Mouse (Mus musculus) MEL (cell line): ENCODE measurements around the gene Pitx1. TPM values are rescaled to one million over a fixed set of nuclear protein-coding genes. Genes with fewer than 3 reads are reported as not detected.

Experiments used
- DNase-seq: peaks from one replicate; pipeline ENCODE4 v3.0.0; 2011; ENCODE audit warnings: low read depth, low spot score
- H3K27ac ChIP-seq: 2 replicates; pipeline ENCODE4 v1.5.1; 2012; ENCODE audit warnings: low read depth, mild to moderate bottlenecking, control low read depth, low read length, moderate library complexity; ENCODE audit not compliant: control insufficient read depth
- H3K27me3 ChIP-seq, 2 experiments: fragments of 150-350 bp in 1 of 2; sonication (generic) in 1 of 2; 2 replicates each; pipeline ENCODE4 v1.6.1; 2012; ENCODE audit warnings: low read length in 2 of 2, mild to moderate bottlenecking in 2 of 2, improper control_type of control experiment in 1 of 2, moderate library complexity in 1 of 2; ENCODE audit not compliant: insufficient read depth in 2 of 2, control insufficient read depth in 1 of 2
- H3K36me3 ChIP-seq, 2 experiments: 2 replicates each; pipeline ENCODE4 v1.6.1; 2012 to 2014; ENCODE audit warnings: low read length in 2 of 2, improper control_type of control experiment in 1 of 2, inconsistent platforms in 1 of 2, mild to moderate bottlenecking in 1 of 2; ENCODE audit not compliant: insufficient read depth in 2 of 2, control insufficient read depth in 1 of 2
- H3K4me1 ChIP-seq, 2 experiments: fragments of 150-350 bp in 1 of 2; sonication (generic) in 1 of 2; 2 replicates each; pipeline ENCODE4 v1.6.1; 2012; ENCODE audit warnings: low read length in 2 of 2, improper control_type of control experiment in 1 of 2, mild to moderate bottlenecking in 1 of 2; ENCODE audit not compliant: insufficient read depth in 2 of 2, control insufficient read depth in 1 of 2
- H3K4me3 ChIP-seq, 2 experiments: fragments of 150-350 bp in 1 of 2; sonication (generic) in 1 of 2; 2 replicates each; pipeline ENCODE4 v1.5.1; 2012; ENCODE audit warnings: low read depth in 2 of 2, low read length in 2 of 2, mild to moderate bottlenecking in 2 of 2, moderate library complexity in 2 of 2, control low read depth in 1 of 2, improper control_type of control experiment in 1 of 2; ENCODE audit not compliant: control insufficient read depth in 1 of 2, insufficient read depth in 1 of 2
- H3K79me2 ChIP-seq: 2 replicates; pipeline ENCODE4 v1.6.1; 2012; ENCODE audit warnings: mild to moderate bottlenecking, low read length, moderate library complexity; ENCODE audit not compliant: control insufficient read depth, poor library complexity, insufficient read depth
- H3K9ac ChIP-seq: 2 replicates; pipeline ENCODE4 v1.6.1; 2012; ENCODE audit warnings: low read depth, mild to moderate bottlenecking, control low read depth, low read length, moderate library complexity; ENCODE audit not compliant: control insufficient read depth, poor library complexity, severe bottlenecking
- H3K9me3 ChIP-seq: fragments of 150-350 bp; sonication (generic); replicated peaks from 2 replicates; pipeline ENCODE4 v1.6.1; 2012; ENCODE audit warnings: mild to moderate bottlenecking, low read length, improper control_type of control experiment, moderate library complexity; ENCODE audit not compliant: insufficient read depth
- CHD2 ChIP-seq: IDR thresholded peaks from 2 replicates; pipeline ENCODE4 v1.6.1; 2011; ENCODE audit warnings: low read length, improper control_type of control experiment
- CTCF ChIP-seq, 3 experiments: IDR thresholded peaks in 2 of 3; conservative IDR thresholded peaks in 1 of 3; 2 replicates each; pipeline ENCODE4 v1.5.1; 2011 to 2012; ENCODE audit warnings: low read length in 3 of 3, low read depth in 2 of 3, mild to moderate bottlenecking in 2 of 3, improper control_type of control experiment in 1 of 3, inconsistent platforms in 1 of 3, mixed read lengths in 1 of 3, moderate library complexity in 1 of 3; ENCODE audit not compliant: control insufficient read depth in 1 of 3, insufficient read depth in 1 of 3, poor library complexity in 1 of 3, severe bottlenecking in 1 of 3
- E2F4 ChIP-seq: IDR thresholded peaks from 2 replicates; pipeline ENCODE4 v1.6.1; 2011; ENCODE audit warnings: low read depth, low read length, improper control_type of control experiment, borderline replicate concordance
- EP300 ChIP-seq, 2 experiments: IDR thresholded peaks; 2 replicates each; pipeline ENCODE4 v1.6.1; 2011; ENCODE audit warnings: improper control_type of control experiment in 2 of 2, low read length in 2 of 2, low read depth in 1 of 2, mild to moderate bottlenecking in 1 of 2
- GABPA ChIP-seq: IDR thresholded peaks from 2 replicates; pipeline ENCODE4 v1.6.1; 2012; ENCODE audit warnings: low read depth, mild to moderate bottlenecking, inconsistent platforms, low read length, improper control_type of control experiment, moderate library complexity
- GATA1 ChIP-seq: IDR thresholded peaks from 2 replicates; pipeline ENCODE4 v1.6.1; 2011; ENCODE audit warnings: low read depth, low read length, improper control_type of control experiment
- HCFC1 ChIP-seq: IDR thresholded peaks from 2 replicates; pipeline ENCODE4 v1.6.1; 2012; ENCODE audit warnings: low read depth, mild to moderate bottlenecking, inconsistent platforms, low read length, improper control_type of control experiment, moderate library complexity
- JUND ChIP-seq: IDR thresholded peaks from 2 replicates; pipeline ENCODE4 v1.6.1; 2011; ENCODE audit warnings: low read depth, mild to moderate bottlenecking, improper control_type of control experiment, low read length
- MAFK ChIP-seq: IDR thresholded peaks from 2 replicates; pipeline ENCODE4 v1.6.1; 2011; ENCODE audit warnings: low read depth, mild to moderate bottlenecking, low read length, improper control_type of control experiment, borderline replicate concordance
- MAX ChIP-seq: IDR thresholded peaks from 2 replicates; pipeline ENCODE4 v1.6.1; 2011; ENCODE audit warnings: low read length, improper control_type of control experiment
- MAZ ChIP-seq: IDR thresholded peaks from 2 replicates; pipeline ENCODE4 v1.6.1; 2012; ENCODE audit warnings: low read depth, mild to moderate bottlenecking, inconsistent platforms, low read length, improper control_type of control experiment
- MYC ChIP-seq: IDR thresholded peaks from 2 replicates; pipeline ENCODE4 v1.6.1; 2011; ENCODE audit warnings: low read depth, mild to moderate bottlenecking, low read length, improper control_type of control experiment, moderate library complexity
- NRF1 ChIP-seq: IDR thresholded peaks from 2 replicates; pipeline ENCODE4 v1.6.1; 2014; ENCODE audit warnings: low read depth, mild to moderate bottlenecking, inconsistent platforms, low read length, improper control_type of control experiment, moderate library complexity; ENCODE audit not compliant: poor library complexity, insufficient read depth, severe bottlenecking
- POLR2A ChIP-seq, 2 experiments: IDR thresholded peaks; 2 replicates each; pipeline ENCODE4 v1.6.1; 2011 to 2012; ENCODE audit warnings: low read length in 2 of 2, mild to moderate bottlenecking in 2 of 2, control low read depth in 1 of 2, improper control_type of control experiment in 1 of 2, low read depth in 1 of 2, moderate library complexity in 1 of 2; ENCODE audit not compliant: control insufficient read depth in 1 of 2, insufficient read depth in 1 of 2, poor library complexity in 1 of 2
- RAD21 ChIP-seq: IDR thresholded peaks from 2 replicates; pipeline ENCODE4 v1.6.1; 2011; ENCODE audit warnings: mild to moderate bottlenecking, low read depth, low read length, improper control_type of control experiment
- SIN3A ChIP-seq: IDR thresholded peaks from 2 replicates; pipeline ENCODE4 v1.6.1; 2012; ENCODE audit warnings: low read length, improper control_type of control experiment, inconsistent platforms
- TAL1 ChIP-seq: IDR thresholded peaks from 2 replicates; pipeline ENCODE4 v1.6.1; 2012; ENCODE audit warnings: mild to moderate bottlenecking, inconsistent platforms, low read length, moderate library complexity, mixed read lengths
- TBP ChIP-seq: IDR thresholded peaks from 2 replicates; pipeline ENCODE4 v1.8.0; 2011; ENCODE audit warnings: low read depth, low read length, improper control_type of control experiment
- ZKSCAN1 ChIP-seq: IDR thresholded peaks from 2 replicates; pipeline ENCODE4 v1.6.1; 2012; ENCODE audit warnings: low read depth, mild to moderate bottlenecking, inconsistent platforms, low read length, improper control_type of control experiment, moderate library complexity
- polyA plus RNA-seq, 2 experiments: library from polyadenylated mRNA; stranded (reverse) in 1 of 2; unstranded in 1 of 2; fragments of >175 nt in 1 of 2; fragments of >200 nt in 1 of 2; gene quantifications; 2 replicates each; pipeline versions ENCODE4 v1.2.1 to v1.2.4; 2012; ENCODE audit warnings: low replicate concordance in 2 of 2, low read depth in 1 of 2; ENCODE audit not compliant: insufficient read length in 2 of 2, insufficient read depth in 1 of 2, missing spikeins in 1 of 2
- total RNA-seq: library from RNA; depleted of rRNA; stranded (reverse); fragments of 300-350 nt; gene quantifications from 2 replicates; pipeline ENCODE4 v1.2.3, GENCODE M21; 2012

Gene Pitx1
- total and polyA plus RNA-seq, 3 experiments, result not detected

- no peaks in the 10 kb centered on the region for H3K27me3 ChIP-seq
- no peaks in the 10 kb centered on the region for H3K9me3 ChIP-seq
- no peaks in the 10 kb centered on the region for H3K79me2 ChIP-seq
- H3K36me3 ChIP-seq, result no peaks in the 10 kb centered on the region
- no peaks in the 10 kb centered on the region for H3K4me1 ChIP-seq
- TF ChIP-seq ZKSCAN1 (no peak), SIN3A (no peak), GABPA (no peak), HCFC1 (no peak), JUND (no peak), MAZ (no peak), CTCF (IDR thresholded peaks at IDR 0.05 in 2 of 3, conservative IDR thresholded peaks at IDR 0.05 in 1 of 3; ENCODE audit: control insufficient read depth in 1 of 3, insufficient read depth in 1 of 3, low read depth in 2 of 3, low read length in 3 of 3, poor library complexity in 1 of 3, severe bottlenecking in 1 of 3) (no peak), RAD21 (no peak), TBP (no peak), POLR2A (IDR thresholded peaks at IDR 0.05; ENCODE audit: control insufficient read depth in 1 of 2, insufficient read depth in 1 of 2, low read depth in 1 of 2, low read length in 2 of 2, poor library complexity in 1 of 2) (no peak), E2F4 (no peak), TAL1 (no peak), MAFK (no peak), GATA1 (no peak), MAX (no peak), EP300 (IDR thresholded peaks at IDR 0.05; ENCODE audit: low read depth in 1 of 2, low read length in 2 of 2) (no peak), CHD2 (no peak)
- no peak overlapping the region for H3K9ac ChIP-seq
- H3K27ac ChIP-seq, result no peak overlapping the region
- DNase-seq, result no peak
- no peak overlapping the region for H3K4me3 ChIP-seq
Measured at GRCm38 (mm10) chr13:55801246-55801645, 34.7 kb downstream of the Pitx1 start.

GRCm38 (mm10) chr13:55786120-55786519 is 49.9 kb downstream of the Pitx1 start:
- Histone ChIP-seq H3K4me3 (no peak overlapping the region), H3K9me3 (no peaks in the 10 kb centered on the region), H3K9ac (no peak overlapping the region), H3K79me2 (no peaks in the 10 kb centered on the region), H3K4me1 (no peaks in the 10 kb centered on the region), H3K27me3 (no peaks in the 10 kb centered on the region), H3K27ac (no peak overlapping the region), H3K36me3 (no peaks in the 10 kb centered on the region)
- no peak for DNase-seq
- TF ChIP-seq NRF1 (no peak), MYC (no peak), SIN3A (no peak), EP300 (IDR thresholded peaks at IDR 0.05; ENCODE audit: low read depth in 1 of 2, low read length in 2 of 2) (no peak)
- TF ChIP-seq, all 39 proteins: peak for 0
